Mouse (Mus musculus) cerebellum, adult 2 months (tissue): ENCODE measurements around the gene Eras.

Experiments used
- CTCF ChIP-seq: fragments of 200-500 bp; IDR thresholded peaks from 2 replicates; pipeline ENCODE4 v1.5.1; 2011; ENCODE audit warnings: low read depth, mild to moderate bottlenecking, control low read depth, low read length, moderate library complexity, borderline replicate concordance; ENCODE audit not compliant: insufficient read depth
- POLR2A ChIP-seq: fragments of 200-500 bp; IDR thresholded peaks from 2 replicates; pipeline ENCODE4 v1.6.1; 2011; ENCODE audit warnings: low read length, control low read depth, borderline replicate concordance; ENCODE audit not compliant: insufficient read depth

- TF ChIP-seq CTCF: peak; percentile 57; the same call in 1 of the 2 replicates
- TF ChIP-seq POLR2A: no peak
These were observed 48.6 kb downstream of the Eras start for GRCm38 (mm10) chrX:7879819-7880218.
